Comparison of ENCODE assay signal across 8 mouse cellular contexts in genomic region chr1:39685841-39686240, GRCm38 (mm10). TPM values are rescaled to one million over a fixed set of nuclear protein-coding genes. Genes with fewer than 3 reads are reported as not detected.
DNase-seq lines count a peak whose midpoint lies in the region; ATAC-seq lines count a peak whose summit lies in the region.

No protein-coding gene starts in this region.

- no peak overlapping the region for H3K4me3 ChIP-seq in forebrain, embryonic 11.5 days (ENCODE audit: low read depth, low read length)

- no peak overlapping the region for H3K27ac ChIP-seq in forebrain, embryonic 11.5 days (ENCODE audit: low read depth, low read length)

- H3K9ac ChIP-seq in forebrain, embryonic 11.5 days (ENCODE audit: low read length): no peak overlapping the region

- intact Hi-C loops in heart, postnatal 10 days (cut with DNase I): loop anchor here (1.0 to 5.0 kb wide), 5 partner anchors 50 to 295 kb away; partner anchors contain the start of gene Map4k4

- H3K9me3 ChIP-seq in forebrain, embryonic 11.5 days (ENCODE audit: control insufficient read depth, low read length): no peaks in the 10 kb centered on the region

- WGBS in forebrain, embryonic 11.5 days: 4% methylated on average over 1 of the region's 1 CpGs

- H3K4me1 ChIP-seq in forebrain, embryonic 11.5 days (replicated peaks; ENCODE audit: control insufficient read depth, insufficient read depth, low read length): no peaks in the 10 kb centered on the region

- H3K4me2 ChIP-seq in forebrain, embryonic 11.5 days (ENCODE audit: low read depth, low read length, severe bottlenecking): no peak overlapping the region

- DNase-seq in ES-CJ7 (ENCODE audit: low read depth, low spot score): peak; percentile 79
- DNase-seq in brain, adult 2 months (ENCODE audit: low read depth, low spot score): peak; percentile 91
- peak; percentile 74 for DNase-seq in forebrain, embryonic 11.5 days (ENCODE audit: low spot score)
- peak; percentile 88 to 89 for DNase-seq in heart, postnatal 10 days
- DNase-seq in kidney, postnatal 25 days: peak; percentile 86 to 92
- DNase-seq in lung, adult 18-20 months: peak; percentile 77 to 78
- peak; percentile 70 for DNase-seq in ovary, postnatal 36 days (ENCODE audit: low spot score)
- peak; percentile 86 for DNase-seq in thymus, postnatal 14 days

- H3K36me3 ChIP-seq in forebrain, embryonic 11.5 days (ENCODE audit: control insufficient read depth, insufficient read depth, low read length): no peaks in the 10 kb centered on the region

- 0 out of 2 replicates have a peak, but pooled peaks have one; percentile 49 for ATAC-seq in forebrain, embryonic 11.5 days (replicated peaks; ENCODE audit: low FRiP score)

- H3K27me3 ChIP-seq in forebrain, embryonic 11.5 days (ENCODE audit: control insufficient read depth, insufficient read depth, low read length): no peaks in the 10 kb centered on the region

RNA-seq across cellular contexts. Expression of gene Creg2, which starts 34.6 kb away (rescaled TPM):
- polyA plus RNA-seq in forebrain, embryonic 11.5 days (2014; fragmentation: Nextera tagmentation; extraction: Ambion mirVana): 0.09 and 0.12 TPM in 2 replicates
- not detected for total RNA-seq in heart, postnatal 10 days (2021)

RNA-seq across cellular contexts. Expression of gene Rfx8, which starts 35.0 kb away (rescaled TPM):
- polyA plus RNA-seq in forebrain, embryonic 11.5 days (2014; fragmentation: Nextera tagmentation; extraction: Ambion mirVana): 0.17 and 0.45 TPM in 2 replicates
- total RNA-seq in heart, postnatal 10 days (2021): under 1 TPM; 0.53 to 0.55 TPM
